Mouse (Mus musculus): ENCODE measurements at regions not wholly inside any gene's neighbourhood (a gene's known extent, or its start where the extent isn't known, plus 50 kb on each side); places are given as distances from the start of the nearest gene placed in this dataset.

DNA sequence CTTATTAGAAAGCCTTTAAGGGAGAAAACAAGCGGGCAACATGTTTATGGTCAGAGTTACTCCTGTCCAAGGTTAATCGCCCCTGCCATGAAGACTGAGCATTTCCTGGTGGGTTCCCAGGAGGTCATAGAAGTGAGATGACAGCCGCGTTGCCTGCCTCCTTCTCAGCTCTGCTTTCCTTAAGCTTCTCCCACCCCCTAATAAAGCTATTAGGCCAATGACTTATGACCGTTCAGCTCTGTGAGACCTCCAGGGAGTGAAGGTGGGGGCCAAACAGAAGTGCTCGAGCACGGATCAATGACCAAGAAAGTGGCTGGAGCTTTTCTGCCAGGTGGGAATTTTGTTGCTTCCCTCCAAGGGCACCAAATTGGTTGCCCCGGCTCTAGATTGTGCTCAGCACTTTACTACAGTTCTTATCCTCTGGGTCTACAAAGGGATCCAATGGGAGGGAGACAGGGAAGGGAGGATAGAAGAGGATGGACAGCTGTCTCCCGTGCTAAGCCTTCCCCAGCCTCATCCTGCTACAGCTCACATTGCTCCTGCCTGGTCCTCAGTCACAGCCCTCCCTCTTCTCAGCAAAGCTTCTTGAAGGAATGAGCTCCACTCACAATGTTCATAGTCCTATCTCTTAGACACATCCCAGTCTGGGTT is 151.1 kb upstream of the Ppp2r3a start:
- no peak for DNase-seq (ENCODE audit: low read depth, low spot score)

DNA sequence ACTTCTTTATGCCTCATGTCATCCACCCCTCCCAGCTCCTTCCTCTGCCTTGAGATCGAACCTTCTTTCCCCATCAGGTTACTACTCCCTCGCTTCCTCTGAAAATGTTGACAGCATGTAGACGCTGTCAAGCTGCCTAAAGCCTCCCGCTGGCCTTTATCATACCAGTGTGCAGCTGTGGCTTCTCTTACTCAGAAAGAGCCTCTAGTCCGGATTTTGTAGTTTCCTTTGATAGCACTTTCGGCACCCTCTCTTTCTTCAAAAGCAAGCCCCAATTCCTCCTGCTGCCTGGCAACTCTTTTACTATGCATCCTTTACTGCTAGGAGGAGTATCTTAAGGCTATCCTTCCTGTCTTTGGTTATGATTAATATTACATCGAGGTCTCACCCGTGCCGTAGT is 149.8 kb upstream of the Ppp2r3a start:
- DNase-seq (ENCODE audit: low read depth, low spot score): no peak

DNA sequence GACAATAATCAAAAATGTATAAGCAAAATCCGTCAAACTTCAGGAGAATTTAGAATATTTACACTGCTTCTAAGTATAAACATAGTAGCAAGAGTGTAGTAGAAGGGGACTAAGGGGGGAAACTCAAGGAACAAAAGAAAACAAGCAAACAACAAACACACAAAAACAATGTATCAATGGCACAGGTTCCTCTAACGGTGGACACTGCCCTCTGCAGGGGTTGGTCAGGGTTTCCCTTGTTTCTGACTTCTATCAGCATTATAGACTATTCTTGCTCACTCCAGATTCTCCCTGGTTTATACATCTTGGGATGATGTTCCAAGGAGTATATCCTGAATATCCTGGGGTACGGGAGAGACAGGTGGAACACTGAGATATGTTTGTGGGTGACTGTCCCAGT is 147.3 kb upstream of the Ppp2r3a start:
- no peak for DNase-seq (ENCODE audit: low read depth, low spot score)

DNA sequence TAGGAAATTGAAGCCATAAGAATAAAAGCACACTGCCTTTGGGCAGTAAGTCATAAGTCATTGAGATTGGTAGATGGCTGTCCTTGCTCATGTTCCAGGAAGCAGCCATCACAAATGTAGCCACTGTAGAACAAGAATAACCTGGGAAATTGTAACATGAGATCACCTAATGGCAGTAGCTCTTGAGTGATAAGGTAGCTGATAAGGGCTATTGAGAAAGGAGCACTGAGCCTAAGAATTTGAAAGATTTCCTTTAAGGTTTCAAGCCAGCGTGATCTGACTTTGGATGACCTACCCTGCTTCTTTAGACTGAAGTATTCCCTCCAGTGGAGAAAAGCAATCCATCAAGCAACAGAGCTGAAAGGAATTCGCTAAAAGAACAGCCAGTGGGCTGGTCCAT is 117.8 kb upstream of the Ppp2r3a start:
- DNase-seq (ENCODE audit: low read depth, low spot score): no peak

DNA sequence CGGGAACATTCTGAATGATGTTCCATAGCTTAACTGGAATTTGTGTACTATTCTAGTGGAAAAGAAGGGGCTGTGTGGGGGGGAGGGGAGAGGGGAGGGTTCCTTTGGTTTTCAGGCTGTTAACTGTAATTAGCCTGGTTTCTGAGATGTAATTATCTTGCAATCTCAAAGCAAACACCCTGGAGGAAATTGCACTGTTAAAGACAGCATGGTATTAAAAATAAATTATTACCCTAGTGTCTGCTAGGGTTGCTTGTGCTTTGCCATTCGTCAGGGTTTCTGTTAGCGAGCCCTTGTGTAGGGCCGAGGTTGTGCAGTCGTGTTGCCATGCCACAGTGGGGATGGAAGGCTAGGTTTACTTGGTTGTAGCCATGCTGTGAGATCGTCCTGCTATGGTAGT is 105.0 kb upstream of the Ppp2r3a start:
- DNase-seq (ENCODE audit: low read depth, low spot score): no peak

GRCm38 (mm10) chr9:101348771-101349170 is 97.2 kb upstream of the Ppp2r3a start:
- DNase-seq (ENCODE audit: low read depth, low spot score): no peak

DNA sequence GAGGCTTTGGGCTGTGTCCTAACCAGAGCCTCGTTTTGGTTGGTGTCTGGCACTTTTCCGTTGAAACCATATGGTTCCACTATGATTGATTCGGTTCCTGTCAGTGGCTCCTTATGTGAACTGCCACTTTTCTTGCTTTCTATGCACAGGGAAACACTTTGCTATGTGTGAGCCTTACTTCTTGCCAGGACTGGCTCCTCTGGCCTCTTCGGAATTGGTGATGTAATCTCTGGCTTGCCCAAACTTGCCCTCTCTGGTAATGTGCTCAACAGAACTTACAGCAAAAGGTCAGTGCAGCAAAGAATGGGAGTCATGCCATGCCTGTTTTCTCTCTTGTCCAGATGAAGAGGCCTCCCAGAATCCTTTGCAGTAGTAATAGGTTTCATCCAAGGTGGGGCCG is 91.3 kb upstream of the Ppp2r3a start:
- peak; percentile 3 for DNase-seq (ENCODE audit: low read depth, low spot score)

DNA sequence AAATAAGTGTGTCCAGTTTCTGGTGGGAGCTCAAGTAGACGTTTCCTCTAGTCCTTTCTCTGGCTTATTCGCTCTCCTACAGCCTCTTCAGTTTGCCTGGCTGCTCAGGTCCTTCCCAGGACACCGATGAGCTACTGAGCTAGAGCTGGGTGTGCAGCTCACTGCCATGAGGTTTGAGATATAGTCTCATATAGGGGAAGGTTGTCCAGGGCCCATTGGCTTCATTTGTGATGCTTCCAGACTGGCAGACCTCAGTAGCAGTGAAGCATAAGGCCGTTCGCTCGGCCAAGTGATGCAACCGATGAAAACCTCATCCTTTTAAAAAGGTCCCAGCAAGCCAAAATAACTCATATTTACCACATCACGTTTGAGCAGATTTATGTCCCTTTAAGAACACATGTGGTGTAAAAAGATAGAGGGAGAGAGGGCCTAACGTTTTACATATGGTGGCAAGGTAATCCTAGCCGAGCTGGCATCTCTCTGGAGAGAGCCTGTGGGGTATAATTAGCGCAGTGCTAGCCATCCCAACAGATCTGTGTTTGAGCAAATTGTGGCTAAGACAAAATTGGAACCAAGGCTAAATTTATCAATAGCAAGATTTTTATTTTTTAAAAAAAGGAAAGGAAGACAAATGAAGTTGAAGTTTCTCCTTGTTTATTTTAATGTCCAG is 89.3 kb upstream of the Ppp2r3a start:
- no peak for DNase-seq (ENCODE audit: low read depth, low spot score)

GRCm38 (mm10) chr9:101329032-101329824 is 77.6 kb upstream of the Ppp2r3a start:
- DNase-seq (ENCODE audit: low read depth, low spot score): no peak

DNA sequence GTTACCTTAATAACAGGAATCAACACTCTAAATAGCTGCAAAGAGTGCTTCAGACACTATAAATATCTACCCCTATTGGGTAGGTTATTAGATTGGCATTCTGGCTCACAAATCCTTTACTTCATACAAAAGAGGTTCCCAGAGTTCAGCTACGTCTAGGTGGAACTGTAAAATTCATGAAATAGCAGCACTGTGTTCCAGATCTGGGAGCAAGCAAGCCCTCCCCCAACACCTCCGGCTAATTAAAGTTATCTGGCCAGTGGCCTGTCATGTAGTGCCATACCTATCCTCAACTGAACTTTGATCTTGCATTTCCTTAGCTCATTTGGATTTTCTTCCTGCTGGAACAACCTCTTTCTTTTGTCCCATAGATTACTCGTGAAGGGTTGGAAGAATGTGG is 75.4 kb upstream of the Ppp2r3a start:
- DNase-seq (ENCODE audit: low read depth, low spot score): no peak

DNA sequence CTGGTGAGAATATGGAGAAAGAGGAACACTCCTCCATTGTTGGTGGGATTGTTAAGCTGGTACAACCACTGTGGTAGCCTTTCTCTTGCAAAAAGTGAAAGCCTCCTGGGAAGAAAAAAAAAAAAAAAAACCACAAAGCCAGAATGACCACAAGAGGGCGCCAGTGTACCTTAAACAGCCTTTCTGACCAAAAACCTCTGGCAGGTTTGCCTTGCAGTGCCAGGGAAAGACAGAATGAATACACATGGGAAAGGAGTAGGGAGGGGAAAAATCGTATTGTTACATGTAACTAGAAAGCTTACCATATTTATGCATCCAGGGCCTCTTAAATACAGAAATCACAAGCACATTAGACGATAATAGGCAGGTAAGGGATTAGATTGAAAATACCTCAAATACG is 62.4 kb upstream of the Ppp2r3a start:
- DNase-seq (ENCODE audit: low read depth, low spot score): peak; percentile 85

- no peak for DNase-seq (ENCODE audit: low read depth, low spot score)
Observed at GRCm38 (mm10) chr9:101306408-101306935, 54.9 kb upstream of the Ppp2r3a start.

DNA sequence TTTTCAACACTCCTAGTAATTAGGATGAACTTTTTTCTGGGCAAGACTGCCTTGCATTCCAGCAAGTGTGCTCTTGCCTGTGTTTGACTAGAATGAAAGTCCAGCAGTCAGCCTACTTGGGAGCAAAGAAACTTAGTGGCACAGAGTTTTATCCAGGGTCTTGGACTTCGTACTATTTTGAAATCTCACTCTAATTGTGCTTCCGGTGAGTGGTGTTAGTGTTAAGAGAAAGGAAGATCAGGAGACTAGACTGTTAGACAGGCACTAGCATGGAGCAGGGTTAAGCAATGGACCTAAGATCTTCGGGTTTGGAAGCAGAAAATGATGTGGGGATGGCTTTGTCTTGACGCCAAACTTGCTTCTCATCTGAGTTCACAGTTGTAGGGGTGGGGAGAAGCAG is 54.1 kb upstream of the Ppp2r3a start:
- no peak for DNase-seq (ENCODE audit: low read depth, low spot score)
